Mouse (Mus musculus) skeletal muscle tissue, postnatal 0 days (tissue): Measurements from ENCODE around the gene Trappc12. TPM values are rescaled to one million over a fixed set of nuclear protein-coding genes. Genes with fewer than 3 reads are reported as not detected.

ENCODE experiments used
- microRNA-seq, 2 experiments: library from miRNA; unstranded; fragments of <30 nt; microRNA quantifications; one replicate each; pipeline ENCODE4; 2016
- polyA plus RNA-seq: library from polyadenylated mRNA; unstranded; fragments of >200 nt; fragmentation: Nextera tagmentation; extraction: Ambion mirVana; gene quantifications from 2 replicates; pipeline ENCODE4 v1.2.1, GENCODE M21; 2015

The Trappc12 gene
- 15.1 and 15.7 TPM in 2 replicates for polyA plus RNA-seq

GRCm38 (mm10) chr12:28750021-28750633, at the start of gene Trappc12:
Gene Trappc12, minus strand, starts transcription at chr12:28750472.

GRCm38 (mm10) chr12:28751508-28752263, 1.4 kb upstream of the Trappc12 start, which contains the start of gene Eipr1:
Gene Eipr1, plus strand, starts transcription at chr12:28751803.

GRCm38 (mm10) chr12:28675121-28675924, 74.9 kb downstream of the Trappc12 start, which contains the start of gene Adi1:
Gene Adi1, plus strand, starts transcription at chr12:28675231.

GRCm38 (mm10) chr12:28649141-28650110, 100.8 kb downstream of the Trappc12 start, which contains the start of gene Rnaseh1:
Gene Rnaseh1, plus strand, starts transcription at chr12:28649602.

Small RNA genes within 50 kb of the gene (microRNA-seq; reads per million reads assigned to microRNA genes)
- gene Mir6937 = 0 reads per million in 2 experiments

Other genes with a start within 250 kb of the Trappc12 start
- 0.36 and 0.46 TPM in 2 replicates for gene Dcdc2c, start 198.1 kb downstream of the Trappc12 start, polyA plus RNA-seq
- gene Allc, start 167.9 kb downstream of the Trappc12 start, polyA plus RNA-seq = not detected in 2 replicates
- gene Colec11, start 127.1 kb downstream of the Trappc12 start, polyA plus RNA-seq = 0.76 and 0.91 TPM in 2 replicates
- gene Rps7, start 114.5 kb downstream of the Trappc12 start, polyA plus RNA-seq = 490 and 495 TPM in 2 replicates
- 9.9 and 12.8 TPM in 2 replicates for gene Rnaseh1, start 100.9 kb downstream of the Trappc12 start, polyA plus RNA-seq
- gene Adi1, start 75.2 kb downstream of the Trappc12 start, polyA plus RNA-seq = 29.5 and 39.6 TPM in 2 replicates
- gene Eipr1, start 1.3 kb upstream of the Trappc12 start, polyA plus RNA-seq = 8.4 and 10.3 TPM in 2 replicates